Mouse (Mus musculus) heart, adult 2 months (tissue): ENCODE data around the gene Adamts20.

Source experiments
- CTCF ChIP-seq: fragments of 200-600 bp; IDR thresholded peaks from 2 replicates; pipeline ENCODE4 v1.8.1; 2022; ENCODE audit warnings: antibody characterized with exemption, mild to moderate bottlenecking, moderate library complexity
- EP300 ChIP-seq: fragments of 200-500 bp; IDR thresholded peaks from 2 replicates; pipeline ENCODE4 v1.6.1; 2011; ENCODE audit warnings: low read depth, low read length, control low read depth; ENCODE audit not compliant: insufficient read depth
- POLR2A ChIP-seq: fragments of 200-500 bp; IDR thresholded peaks from 2 replicates; pipeline ENCODE4 v1.6.1; 2011; ENCODE audit warnings: mild to moderate bottlenecking, low read depth, low read length, control low read depth; ENCODE audit not compliant: insufficient read depth

GRCm38 (mm10) chr15:94236121-94236520, 229.1 kb downstream of the Adamts20 start:
- TF ChIP-seq CTCF (no peak), POLR2A (no peak), EP300 (no peak)
